Mouse (Mus musculus) heart, postnatal 0 days (tissue): ENCODE measurements at regions not wholly inside any gene's neighbourhood (a gene's known extent, or its start where the extent isn't known, plus 50 kb on each side); places are given as distances from the start of the nearest gene placed in this dataset.

Experiments used
- CTCF ChIP-seq: IDR thresholded peaks from 2 replicates; pipeline ENCODE4 v1.5.1; 2016; ENCODE audit warnings: antibody characterized with exemption, control low read depth, low read depth
- EP300 ChIP-seq: IDR thresholded peaks from 2 replicates; pipeline ENCODE4 v1.6.1; 2016; ENCODE audit warnings: antibody characterized with exemption, low read depth

DNA sequence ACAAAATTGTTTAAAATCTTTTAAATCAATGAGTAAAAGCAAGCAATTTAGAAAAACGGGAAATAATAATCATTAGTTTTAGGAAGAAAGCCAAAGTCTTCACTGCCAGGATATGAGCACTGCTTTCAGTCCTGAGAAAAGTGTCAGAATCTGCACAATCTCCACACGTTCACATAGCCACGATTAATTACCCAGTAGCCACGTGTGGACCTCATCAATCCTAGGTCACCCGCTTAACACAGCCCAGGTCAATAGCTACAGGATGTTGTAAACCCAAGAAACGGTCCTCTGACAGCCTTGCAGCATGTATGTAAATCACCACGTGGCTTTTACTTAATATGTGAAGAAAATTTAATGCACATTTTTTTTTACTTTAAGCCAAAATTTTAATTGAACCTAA is 773.2 kb downstream of the Dach1 start:
- no peak for TF ChIP-seq CTCF
- no peak for TF ChIP-seq EP300
